Mouse (Mus musculus) urinary bladder, postnatal 36 days (tissue): Measurements from ENCODE around the gene Wnt5a.
A peak's percentile ranks its signal among the peaks of the same experiment; 100 is the strongest.

Experiments
- DNase-seq, 2 experiments: peaks; one replicate each; pipeline ENCODE4 v3.0.0; 2022; ENCODE audit warnings: low spot score in 2 of 2, mixed read lengths in 1 of 2

The Wnt5a gene

DNA sequence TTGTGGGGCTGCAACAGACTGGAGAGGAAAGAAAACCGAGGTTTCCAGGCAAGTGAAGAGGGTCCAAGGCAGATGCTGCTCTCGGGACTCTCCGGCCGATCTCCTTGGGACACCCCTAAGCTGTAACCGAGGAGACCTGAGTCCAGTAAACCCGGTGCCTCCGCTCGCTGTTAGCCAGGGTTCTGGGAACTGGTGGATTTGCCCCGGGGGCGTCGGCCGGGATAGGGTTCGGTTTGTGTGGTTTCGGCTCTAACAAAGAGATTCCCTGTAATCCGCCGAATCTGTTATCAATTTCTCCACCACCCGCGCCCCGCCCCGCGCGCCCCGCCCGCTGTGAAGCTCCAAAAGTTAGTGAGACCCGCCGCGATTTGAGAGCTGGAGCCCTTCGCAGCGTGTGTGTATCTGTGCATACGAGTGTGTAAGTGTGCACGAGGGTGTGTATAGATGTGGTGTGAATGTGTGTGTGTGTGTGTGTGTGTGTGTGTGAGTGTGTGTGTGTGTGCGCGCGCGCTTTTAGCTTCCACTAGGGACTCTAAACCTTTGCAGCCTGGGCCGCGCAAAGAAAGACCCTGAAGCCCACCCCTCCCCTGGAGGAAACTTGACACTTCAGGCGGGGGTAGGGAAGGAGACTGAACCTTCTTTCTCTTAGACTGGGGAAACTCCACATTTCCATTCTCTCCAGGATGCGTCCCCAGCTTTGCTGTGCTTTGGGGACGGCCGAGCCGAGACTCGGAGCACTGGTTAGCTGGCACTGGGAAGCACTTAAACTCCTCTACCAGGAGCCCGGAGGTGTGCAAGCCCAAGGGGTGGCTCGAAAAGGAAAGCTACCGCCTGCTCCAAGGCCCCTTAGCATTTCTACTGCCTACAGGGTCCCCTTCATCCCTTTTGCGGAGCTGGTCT, 5.1 kb downstream of the Wnt5a start:
- DNase-seq: peak; percentile 51 to 54

DNA sequence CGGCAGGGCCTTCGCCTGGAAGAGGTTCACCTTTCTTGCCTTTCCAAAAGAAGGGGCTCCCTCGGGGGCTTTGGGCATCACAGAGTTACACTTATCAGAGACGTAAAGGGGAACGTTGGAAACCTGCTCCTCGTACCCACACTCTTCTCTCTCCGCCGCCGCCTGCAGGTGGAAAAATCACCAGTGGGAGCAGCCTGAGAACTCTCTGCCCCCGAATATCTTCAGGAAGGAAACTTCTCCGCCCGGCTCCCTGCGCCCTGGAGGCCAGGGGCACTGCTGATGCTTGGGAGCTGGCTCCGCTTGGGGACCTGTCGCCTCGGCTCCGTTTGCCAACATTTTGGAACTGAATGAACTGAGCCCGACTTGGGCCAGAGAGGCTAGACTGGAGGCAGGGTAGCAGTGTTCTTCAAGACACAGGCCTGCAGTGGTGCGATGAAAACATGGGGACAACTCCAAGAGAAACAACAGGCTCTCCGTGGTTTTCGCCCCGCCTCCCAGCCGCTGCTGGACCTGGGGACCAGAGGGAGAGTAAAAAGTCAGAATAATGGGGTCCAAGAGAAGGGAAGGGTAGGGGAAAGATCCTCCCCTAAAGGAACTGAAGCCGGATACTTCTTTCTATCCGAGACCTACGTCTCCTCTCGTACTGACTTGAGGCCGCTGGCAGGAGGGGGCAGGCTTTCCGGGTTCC, 5.9 kb downstream of the Wnt5a start:
- DNase-seq: peak; percentile 25 to 27

DNA sequence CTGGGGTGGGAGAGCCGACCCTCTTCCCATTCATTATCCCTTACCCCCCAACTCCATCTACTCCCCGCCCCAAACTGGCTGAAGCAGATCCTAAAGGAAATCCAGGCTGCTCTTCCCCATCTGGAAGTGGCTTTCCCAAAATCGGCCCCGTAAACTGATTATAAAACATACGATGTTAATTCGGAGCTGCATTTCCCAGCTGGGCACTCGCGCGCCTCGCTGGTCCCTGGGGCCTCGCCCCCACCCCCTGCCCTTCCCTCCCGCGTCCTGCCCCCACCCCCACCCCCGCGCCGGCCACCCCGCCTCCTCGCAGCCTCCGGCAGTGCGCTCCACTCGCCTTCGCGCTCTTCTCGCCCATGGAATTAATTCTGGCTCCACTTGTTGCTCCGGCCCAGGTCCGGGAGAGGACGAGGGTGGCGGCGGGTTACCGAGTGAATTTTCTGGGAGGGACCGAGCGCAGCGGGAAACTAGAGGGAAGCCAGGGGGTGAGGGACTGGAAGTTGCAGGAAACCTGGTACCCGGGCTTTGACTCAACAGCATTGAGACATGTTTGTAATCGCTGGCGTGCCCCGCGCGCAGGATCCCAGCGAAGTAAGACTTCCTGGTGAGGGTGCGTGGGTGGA, 6.6 kb downstream of the Wnt5a start:
- peak; percentile 31 to 38 for DNase-seq

DNA sequence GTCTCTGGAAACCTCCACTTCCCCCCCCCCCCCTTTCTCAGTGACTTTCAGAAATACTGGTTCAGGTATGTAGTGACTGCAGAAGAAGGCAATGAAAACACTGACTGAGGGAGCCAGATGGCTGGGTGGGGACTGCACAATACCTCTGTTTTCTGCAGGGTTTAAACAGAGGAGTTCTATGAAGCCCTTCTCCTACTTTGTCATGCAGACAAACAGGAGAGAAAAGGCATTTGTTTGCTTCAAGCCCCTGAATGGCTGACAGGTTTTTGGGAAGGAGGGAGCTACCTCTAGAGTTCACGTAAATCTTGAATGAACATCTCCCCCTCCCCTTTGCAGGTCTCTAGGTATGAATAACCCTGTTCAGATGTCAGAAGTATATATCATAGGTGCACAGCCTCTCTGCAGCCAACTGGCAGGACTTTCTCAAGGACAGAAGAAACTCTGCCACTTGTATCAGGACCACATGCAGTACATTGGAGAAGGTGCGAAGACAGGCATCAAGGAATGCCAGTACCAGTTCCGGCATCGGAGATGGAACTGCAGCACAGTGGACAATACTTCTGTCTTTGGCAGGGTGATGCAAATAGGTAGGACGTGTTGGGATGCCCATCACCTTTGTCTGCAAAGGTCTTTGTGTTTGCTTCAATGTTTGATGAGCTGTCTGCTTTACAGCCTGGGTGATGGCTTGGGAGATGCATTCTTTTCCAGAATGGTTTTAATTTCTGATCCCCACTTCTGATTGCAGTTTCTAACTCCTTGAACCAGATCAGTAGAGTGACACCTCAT, 8.4 kb downstream of the Wnt5a start:
- no peak for DNase-seq

DNA sequence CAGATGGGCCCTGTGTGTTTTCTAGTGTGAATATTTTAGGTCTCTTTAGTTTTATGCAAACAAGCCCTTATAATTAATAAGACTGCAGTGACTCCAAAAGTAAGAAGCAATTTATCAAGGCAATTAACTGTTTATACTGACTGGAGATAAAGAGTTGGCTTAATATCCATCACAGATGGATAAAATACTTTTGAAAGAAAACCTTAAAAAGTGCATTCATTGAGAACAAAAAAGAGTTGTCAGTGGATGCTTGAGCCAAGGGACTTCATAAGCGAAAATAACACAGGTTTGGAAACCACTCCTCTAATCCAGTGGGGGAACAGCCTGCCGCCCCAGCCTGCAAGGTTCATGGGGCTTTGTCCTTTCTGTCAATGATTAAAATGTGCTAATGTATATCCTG, 9.6 kb downstream of the Wnt5a start:
- no peak for DNase-seq

DNA sequence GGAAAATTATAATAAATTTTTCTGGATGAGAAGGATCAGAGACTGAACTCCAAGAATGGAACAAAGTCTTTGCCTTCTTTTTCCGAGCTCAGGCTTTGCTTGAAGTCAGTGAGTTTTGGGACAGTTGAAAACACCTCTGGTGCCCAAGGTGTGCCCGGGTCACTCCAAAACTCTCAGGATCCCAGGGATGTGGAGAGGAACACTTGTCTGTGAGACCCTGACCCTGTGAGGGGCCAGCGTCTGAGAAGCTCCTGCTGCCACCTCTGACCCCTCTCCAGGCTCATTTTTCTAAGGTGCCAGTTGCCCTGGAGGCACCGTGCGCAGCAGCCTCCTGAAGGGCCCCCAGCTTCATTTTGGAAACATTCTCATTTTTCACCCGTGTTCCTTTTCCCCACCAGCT, 10.8 kb downstream of the Wnt5a start:
- no peak for DNase-seq

DNA sequence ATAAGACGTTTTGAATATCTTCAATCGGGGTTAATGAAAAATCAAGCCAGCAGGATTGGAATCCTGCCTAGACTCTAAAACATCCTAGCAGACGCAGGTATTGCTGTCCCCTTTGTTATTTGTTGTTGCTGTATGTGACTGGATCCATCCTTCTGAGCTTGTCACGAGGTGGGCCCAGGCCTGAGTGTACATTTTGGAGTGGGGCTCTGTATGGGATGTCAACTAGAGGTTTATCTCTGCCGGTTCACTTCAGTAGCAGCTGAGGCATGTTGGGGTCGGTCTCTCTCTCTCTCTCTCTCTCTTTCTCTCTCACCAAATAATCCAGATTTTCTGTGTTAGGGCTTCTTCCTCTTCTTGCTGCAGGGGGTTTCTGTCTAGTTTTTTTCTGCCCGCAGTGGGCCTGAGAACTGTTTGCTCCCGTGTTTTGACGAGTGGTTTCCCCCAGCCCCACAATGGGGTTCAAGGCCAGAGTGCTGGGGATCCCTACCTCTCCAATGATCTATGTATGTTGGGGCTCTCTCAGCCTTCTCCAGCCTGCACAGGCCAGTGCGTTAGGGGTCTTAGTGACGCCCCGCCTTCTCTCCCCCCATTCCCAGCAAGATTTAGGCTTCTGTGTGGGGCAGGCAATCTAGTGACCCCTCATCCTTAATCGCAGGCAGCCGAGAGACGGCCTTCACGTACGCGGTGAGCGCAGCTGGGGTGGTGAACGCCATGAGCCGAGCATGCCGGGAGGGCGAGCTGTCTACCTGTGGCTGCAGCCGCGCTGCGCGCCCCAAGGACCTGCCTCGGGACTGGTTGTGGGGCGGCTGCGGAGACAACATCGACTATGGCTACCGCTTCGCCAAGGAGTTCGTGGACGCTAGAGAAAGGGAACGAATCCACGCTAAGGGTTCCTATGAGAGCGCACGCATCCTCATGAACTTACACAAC, 13.3 kb downstream of the Wnt5a start:
- no peak for DNase-seq

DNA sequence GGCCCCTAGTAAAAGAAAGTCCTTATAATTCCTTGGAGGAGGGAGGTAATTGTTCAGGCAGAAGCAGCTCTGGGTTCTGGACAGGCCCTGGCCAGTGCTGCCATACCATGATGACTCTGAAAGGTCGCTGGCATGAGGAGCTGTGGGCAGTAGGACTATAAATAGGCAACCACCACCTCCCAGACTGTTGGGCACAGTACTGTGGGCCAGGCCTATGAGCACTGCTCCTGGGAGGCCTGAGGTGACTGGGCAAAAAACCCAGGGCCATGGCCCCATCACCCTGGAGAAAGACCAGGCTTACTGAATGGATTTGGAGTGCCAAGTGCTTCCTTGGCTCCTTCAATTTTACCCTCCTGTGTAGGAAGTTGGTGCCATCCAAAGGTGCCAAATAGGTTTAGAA, 16.6 kb downstream of the Wnt5a start:
- no peak for DNase-seq

DNA sequence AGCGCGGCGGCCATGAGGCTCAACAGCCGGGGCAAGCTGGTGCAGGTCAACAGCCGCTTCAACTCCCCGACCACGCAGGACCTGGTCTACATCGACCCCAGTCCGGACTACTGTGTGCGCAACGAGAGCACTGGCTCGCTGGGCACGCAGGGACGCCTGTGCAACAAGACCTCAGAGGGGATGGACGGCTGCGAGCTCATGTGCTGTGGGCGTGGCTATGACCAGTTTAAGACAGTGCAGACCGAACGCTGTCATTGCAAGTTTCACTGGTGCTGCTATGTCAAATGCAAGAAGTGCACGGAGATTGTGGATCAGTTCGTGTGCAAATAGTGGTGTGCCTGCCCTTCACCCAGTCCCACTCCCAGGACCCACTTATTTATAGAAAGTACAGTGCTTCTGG, 18.1 kb downstream of the Wnt5a start:
- no peak for DNase-seq

DNA sequence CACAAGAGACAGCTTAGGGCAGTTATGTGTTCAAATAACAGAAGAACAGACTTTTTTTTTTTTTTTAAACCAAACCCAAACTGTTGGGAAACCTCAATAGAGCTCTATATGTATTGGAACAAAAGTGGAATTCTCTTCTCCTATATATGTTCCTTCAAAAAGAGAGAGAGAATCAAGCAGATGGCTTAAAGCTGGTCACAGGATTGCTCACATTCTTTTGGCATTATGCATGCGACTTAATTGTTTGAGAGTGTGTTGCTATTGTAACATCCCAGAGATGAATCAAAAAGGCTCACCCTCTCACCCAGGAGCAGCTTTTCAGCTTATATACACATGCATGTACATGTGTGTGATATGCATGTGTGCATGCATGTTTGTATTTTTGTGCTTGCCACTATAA, 21.0 kb downstream of the Wnt5a start:
- no peak for DNase-seq

DNA sequence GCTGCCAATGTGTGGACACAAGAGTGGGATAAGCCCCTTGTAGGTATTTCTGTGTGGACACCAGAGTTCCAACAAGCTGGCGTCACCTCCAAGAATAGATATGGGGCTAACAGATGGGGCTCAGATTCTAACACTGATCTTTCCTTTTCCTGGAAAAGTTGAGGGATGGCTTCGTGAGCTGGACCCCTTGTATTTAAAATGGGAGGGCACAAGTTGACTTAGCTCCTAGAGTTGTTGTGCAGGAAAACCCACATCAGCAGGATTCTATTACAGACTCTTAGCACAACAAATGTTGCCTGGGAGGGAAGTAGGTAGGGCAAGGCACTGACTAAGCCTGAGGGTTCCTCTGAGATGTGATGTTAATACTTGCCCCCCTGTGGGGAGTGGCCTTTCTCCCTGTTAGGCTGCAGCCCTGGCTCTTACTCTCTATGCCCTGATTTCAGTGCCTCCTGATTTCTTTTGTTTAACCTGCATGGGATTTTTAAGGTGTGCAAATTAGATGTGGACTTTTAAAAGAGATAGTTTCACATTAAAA, 23.7 kb downstream of the Wnt5a start:
- no peak for DNase-seq

DNA sequence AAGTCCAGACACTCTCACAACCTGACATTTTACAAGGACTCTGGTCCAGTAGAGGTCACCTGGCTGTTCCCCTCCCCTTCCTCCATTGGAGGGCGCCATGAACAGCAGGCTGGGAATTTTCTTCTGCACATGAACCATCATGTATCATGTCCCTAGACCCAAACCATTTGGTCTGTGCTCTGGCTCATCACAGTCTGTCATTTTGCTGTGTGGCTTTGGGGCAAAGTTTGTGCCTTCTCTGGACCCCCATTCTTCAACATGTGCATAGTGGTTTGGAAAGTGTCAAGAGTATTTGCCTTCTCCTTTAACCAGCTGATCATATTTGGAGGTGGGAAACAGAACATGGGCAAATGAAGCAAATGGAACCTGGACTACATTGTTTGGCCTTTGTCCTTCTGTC, 27.0 kb downstream of the Wnt5a start:
- no peak for DNase-seq

DNA sequence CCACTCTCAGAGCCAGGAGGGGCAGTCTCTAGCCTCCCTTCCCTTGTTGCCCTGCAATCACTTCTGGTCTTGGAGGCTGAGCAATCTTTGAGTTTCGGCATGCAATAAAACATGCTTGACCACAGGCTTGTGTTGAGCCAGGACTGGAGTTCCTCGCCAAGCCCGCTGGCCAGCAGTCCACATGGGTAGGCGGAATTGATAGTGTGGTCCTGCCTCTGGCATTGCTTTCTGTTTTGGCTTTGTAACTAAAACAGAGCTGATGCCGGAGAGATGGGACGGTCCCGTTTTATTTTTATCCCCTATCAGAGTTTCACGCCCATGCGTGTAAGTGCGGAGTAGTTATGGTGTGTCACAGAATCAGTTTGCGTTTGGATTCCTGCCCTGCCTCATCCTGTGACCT, 28.4 kb downstream of the Wnt5a start:
- DNase-seq: peak; percentile 33 to 81

DNA sequence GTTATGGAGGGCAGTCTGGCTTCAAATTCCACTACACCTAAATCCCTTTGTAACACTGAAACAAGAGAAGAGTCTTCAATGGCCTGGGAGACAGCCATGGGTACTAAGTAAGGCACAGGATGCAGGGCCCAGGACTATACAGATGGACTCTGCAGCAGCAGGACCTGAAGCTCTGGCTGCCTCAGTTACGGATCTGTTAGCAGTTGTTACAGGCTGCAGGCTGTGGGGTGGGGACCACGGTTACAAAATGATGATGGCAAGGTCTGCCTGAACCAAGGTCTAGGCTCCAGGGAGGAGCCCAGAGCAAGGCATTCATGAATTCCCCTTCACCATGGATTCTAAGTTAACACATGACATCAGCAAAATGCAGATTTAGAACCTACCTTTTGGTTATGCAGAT, 29.3 kb downstream of the Wnt5a start:
- no peak for DNase-seq

DNA sequence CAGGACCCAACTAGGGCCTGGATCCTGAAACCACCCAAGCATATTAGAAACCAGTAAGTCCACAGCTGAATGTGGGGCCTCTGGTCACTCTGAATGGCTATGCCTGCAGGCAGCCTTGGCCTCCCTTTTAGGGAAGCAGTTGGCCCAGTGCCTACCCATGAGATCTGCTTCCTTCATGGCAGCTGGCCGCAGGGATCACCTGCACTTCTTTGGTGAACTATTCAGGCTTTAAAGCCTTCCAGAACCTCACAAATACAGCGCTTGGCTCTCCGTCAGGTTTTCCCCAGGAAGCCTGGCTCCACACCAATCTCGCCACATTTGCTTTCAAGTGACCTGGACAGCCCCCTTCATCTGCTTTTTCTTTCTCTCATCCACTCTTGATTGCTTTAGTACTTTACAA, 31.3 kb downstream of the Wnt5a start:
- no peak for DNase-seq

DNA sequence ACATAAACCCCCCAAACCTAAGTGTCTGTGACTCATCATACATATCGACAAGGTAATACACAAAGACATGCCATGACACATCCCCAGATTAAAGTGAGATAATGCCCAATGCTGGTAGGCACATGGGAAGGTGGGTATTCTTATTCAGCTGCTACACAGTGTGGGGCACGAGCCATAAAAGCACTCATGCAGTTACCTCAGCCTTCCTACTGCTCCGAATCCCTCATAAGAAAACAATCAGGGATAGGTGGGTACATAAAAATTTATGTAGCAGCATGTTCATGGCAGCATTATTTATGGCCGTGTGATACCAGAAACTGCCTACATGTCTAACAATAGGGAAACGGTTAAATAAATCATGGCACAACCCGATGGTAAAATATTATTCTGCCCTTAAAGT, 35.0 kb downstream of the Wnt5a start:
- DNase-seq: no peak

DNA sequence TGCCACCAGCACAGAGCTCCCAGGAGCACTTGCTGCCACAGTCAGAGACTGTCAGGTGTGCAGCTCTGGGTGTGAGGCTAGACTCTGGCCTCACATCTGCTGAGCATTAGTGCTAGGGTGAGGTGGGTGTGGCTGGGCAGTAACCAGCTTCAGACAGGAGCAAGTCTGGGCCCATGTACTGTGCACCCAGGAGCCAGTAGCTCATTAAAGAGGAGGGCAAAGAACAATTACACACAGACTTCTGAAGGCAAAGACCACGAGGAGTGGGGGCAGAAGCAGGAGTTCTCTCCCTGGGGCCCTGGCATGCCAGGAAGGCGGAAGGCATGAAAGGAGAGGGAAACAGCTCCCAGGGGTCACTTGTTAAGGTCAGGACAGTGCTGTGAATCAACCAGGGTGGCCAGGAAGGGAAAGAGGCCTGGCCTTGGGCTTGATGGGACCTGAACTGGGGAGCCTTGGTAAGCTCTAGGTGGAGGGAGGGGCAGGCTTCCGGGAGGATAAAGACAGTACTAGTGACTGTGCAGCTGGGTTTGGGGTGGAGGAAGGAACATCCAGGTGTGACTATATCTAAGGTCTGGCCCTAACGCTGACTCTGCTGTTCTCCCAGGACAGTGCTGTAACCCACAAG, 37.7 kb downstream of the Wnt5a start:
- peak; percentile 33 to 43 for DNase-seq

DNA sequence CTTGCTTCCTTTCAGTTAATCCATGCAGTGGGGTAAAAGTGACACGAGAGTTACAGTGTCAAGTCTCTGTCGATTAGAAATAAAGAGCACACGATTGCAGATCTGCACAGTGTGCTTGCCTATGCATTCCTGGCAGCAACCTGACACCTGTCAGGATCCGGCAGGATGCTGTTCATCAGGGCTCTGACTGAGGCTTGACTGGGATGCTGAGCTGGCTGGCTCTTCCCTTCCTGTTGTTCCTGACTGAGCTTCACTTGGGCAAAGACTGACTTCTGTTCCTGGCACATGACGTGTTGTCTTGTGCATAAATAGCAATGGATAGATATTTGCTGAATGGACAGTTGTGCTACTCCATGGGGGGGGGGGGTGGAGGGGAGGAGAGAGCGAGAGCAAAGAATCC, 57.3 kb downstream of the Wnt5a start:
- DNase-seq: no peak
